Mouse (Mus musculus): ENCODE measurements around the gene Lsm12. TPM values are rescaled to one million over a fixed set of nuclear protein-coding genes. Genes with fewer than 3 reads are reported as not detected.

Lsm12 gene
- total RNA-seq (2021): 100 to 1,000 TPM; 102 to 105 TPM
- long read RNA-seq, experiment 1, transcript Lsm12-201 (5 exons, 2,256 nt): major isoform, 15 of 15 reads
- long read RNA-seq, experiment 1, partial matches to known transcripts: 0 of 15 reads
- long read RNA-seq, experiment 1, other reads (novel, unspliced or antisense): 0 of 15 reads
- long read RNA-seq, experiment 2, transcript Lsm12-201 (5 exons, 2,256 nt): major isoform, 7 of 9 reads
- long read RNA-seq, experiment 2, partial matches to known transcripts: 1 of 9 reads
- long read RNA-seq, experiment 2, other reads (novel, unspliced or antisense): 1 of 9 reads

DNA sequence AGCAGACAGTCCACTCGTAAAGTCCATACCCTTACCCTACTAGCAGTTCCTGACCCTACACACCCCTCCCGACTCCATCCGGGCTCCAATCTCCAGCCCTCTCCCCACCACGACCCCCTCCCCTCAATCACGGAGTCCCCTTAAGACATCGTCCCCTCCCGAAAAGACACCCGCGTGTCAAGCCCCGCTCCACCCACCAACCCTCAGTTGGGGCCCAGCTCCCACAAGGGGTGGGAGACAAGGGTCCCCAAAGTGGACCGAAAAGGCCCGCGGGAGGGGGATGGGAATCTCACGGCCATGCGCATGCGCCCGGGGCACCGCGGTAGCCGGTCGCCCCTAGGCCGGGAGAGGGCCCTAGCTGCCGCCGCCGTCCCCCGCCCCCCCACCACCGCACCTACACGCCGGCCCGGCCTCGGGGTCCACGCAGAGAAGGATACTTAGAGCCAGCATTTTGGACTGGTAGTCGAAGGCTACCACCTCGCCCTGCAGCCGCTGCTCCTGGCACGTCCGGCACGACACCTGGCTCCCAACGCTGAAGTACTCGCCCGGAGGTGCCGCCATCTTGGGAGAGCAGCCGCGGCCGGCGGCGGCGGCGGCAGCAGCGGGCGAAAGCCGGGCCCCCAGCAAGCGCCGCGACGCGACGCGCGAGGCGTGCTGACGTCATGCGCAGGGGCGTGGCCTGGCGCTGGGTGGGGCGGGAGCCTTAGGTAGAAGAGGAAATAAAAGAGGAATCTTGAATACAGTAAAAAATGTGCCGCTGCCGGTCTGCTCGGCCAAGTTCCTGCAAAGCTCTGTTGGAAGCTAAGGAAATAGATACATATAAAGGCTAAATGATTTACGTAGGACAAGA is at the start of gene Lsm12:
Gene Lsm12, minus strand, starts transcription at position 651 of the 850 bp plus-strand sequence.
- DNase-seq (ENCODE audit: low spot score): peak; percentile 96

DNA sequence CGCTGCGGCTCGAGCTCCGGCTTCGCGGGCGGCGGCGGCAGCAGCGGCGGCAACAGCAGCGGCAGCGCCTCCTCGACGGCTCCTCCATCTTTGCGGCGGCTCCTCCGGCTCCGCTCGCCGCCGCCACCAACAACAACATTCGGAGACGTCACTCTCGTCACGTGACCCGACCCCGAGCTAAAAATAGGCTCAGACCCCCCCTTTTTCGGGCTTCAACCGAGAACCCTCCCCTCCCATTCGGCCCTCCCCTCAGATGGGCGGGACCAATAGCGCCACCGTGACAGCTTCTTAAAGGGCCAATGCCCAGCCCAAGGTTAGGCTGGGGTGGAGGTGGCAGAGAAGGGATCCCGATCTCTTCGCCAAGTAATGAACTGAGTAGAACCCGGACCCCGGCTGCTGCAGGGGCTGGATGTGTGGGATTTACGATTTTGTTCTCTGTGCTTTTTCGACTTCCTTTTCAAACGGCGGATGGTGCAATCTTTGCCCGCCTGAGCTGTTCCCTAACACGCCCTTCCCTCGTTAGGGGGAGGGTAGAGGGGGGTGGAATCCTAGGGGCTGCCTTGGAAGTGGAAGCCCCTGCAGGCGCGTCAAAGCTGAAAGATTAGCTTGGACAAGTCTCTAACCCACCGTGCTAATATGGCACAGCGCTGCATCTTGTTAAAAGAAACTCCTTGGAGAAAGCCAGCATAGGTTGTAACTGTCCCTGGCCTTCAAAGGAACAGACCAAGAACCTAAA is 45.1 kb upstream of the Lsm12 start, which contains the start of gene Hdac5:
Gene Hdac5, minus strand, starts transcription at position 161 of the 736 bp plus-strand sequence.
- peak; percentile 100 for DNase-seq (ENCODE audit: low spot score)

DNA sequence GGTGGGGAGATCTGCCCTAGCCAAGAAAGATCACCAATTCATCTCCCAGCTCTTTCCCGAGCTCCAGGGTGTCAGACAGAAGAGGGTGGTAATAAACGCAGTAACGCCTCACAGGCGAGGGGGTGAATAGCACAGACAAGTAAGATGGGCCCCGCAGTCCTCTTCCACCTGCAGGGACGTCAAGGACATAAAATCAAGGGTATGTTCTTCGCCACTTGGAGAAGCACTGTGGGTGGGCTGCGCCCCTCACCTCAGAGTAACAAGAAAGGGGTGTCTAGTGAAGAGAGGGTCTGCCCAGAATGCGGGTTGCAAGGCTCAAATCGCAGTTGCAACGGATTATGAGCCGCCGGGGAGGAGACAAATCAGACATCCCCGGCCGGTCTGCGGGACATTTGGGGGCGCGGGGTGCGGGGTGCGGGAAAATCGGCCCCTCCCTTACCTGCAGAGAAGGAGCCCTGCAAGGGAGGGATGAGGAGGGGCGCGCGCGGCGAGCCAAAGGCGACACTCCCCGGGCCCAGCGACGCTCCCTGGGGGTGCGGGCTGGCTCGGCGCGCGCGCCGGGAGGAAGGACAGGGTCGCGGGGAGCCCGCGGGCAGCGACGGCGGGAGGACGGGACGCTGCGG is 44.3 kb upstream of the Lsm12 start:
- DNase-seq (ENCODE audit: low spot score): no peak

DNA sequence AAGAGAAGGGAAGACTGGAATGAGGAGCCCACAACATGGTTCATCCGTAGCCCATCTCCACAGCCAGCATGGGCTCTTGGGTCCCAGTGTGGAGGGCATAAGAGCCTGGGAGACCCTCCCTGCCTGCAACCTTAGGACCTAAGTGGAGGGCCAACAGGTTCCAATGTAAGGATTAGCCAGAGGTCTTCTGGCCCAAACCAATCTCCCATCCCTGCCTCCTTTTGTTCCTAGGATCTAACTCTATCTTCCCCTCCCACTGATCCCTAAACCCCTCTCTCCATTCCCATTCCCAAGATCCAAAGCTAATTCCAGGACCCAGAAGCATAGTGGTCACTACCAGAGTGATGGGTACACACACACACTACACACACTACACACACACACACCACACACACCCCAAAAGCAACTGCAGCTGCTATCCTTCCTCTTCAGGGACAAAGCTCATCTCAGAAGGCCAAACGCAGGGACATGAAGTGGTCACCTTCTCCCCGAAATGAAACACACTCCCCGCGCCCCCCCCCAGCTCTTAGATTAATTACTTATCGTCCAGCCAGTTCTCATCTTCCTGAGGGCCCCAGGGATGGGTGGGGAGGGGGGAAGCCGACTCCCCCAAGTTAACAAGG is 43.7 kb upstream of the Lsm12 start:
- no peak for DNase-seq (ENCODE audit: low spot score)

DNA sequence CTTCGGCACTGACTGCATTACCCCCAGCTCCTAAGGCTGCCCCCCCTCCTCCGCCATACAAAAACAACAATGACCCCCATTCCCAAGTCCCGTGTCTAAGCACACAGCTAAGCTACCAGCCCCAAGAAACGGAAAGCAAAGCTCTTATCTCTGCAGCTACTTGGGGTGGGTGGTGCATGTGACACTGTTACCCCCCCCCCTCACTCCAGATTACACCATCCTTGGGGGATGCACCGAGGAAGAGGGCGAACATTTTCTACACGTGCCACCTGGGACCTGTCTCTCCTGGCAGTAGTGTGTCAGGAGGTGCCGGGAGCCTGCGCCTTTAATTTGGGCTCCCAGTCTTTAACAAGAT is 43.1 kb upstream of the Lsm12 start:
- no peak for DNase-seq (ENCODE audit: low spot score)

DNA sequence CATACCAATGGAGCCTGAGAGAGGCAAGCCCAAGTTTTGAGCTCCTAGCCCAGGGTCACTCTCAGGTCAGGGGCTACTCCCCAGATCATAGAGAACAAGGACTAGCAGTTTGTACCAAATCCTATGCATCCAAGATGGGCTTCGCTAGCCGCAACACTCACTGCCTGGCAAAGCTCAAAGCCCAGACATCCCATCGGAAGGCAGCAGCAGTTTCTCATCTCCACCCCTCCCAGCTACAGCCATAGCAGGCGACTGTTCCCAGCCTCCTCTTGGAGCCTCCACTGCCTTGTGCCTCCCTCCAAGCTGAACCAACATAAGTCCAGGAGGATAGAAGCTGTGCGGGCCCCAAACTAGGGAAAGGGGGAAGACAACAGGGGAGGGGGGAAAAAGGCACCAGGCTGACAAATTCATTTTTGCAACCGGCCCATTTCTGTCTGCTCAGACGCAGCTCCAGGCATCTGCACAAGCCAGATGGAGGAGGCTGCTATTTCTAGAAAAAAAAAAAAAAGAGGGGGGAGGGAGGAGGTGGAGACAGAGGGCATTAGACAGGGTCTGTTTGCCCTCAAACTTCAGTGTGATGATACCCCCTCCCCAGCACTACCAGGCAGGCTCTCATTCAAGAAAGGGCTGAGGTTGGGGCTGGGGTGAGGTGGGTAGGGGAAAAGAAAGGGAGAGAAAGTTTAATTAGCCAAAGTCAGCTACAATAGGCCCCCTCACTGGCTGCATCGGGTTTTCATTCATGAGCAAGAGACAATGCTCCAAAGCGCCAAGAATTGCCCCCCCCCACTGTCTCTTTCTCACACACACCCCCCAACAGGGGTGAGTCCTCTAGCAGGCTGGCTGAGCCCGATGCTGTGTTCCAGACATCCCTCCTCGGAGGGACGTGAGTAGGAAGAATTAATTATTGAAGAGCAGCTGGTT is 42.4 kb upstream of the Lsm12 start:
- DNase-seq (ENCODE audit: low spot score): no peak

DNA sequence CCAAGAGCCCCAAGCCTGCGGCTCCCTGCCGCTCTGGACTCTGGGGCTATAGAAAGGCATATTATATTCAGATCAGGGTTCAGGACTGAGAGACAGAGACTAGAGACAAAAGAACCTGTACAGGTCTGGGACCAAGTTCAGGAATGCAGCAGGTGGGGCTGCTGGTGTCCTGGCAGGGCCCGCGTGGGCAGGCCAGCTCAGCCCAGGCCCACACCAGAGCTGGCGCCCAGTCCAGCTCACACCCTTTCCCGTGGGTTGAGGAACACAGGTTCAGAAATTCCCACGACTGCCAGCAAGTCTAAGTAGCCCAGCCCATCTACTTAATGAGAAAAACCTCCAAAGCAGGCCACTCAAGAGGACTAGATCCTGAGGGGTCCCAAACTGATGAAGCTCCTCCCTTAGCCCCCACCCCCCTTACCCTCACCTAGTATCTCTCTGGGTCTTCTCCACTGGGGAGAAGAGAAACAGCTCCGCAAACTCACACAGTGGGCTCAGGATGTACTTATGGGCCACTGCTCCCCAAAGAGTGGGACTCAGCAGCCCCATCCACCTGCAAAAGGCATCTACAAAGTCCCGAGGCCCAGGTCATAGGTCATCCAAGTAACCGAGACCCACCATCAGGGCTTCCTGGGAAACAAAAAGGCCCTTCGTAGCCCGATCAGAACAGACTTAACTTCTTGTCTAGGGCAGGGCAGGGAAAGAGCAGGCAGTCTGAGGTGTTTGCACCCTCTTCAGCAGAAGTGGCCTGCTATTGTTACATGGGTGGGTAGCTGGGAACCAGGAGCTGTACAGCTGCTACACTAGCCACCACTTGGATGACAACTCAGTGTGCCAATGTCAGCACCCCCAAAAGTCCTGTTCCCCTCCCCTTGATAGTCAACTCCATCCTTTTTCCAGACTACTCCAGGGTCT is 41.2 kb upstream of the Lsm12 start:
- no peak for DNase-seq (ENCODE audit: low spot score)

- DNase-seq (ENCODE audit: low spot score): no peak
These were observed 40.1 kb upstream of the Lsm12 start for GRCm38 (mm10) chr11:102225221-102225620.

GRCm38 (mm10) chr11:102224686-102225085 is 39.6 kb upstream of the Lsm12 start:
- no peak for DNase-seq (ENCODE audit: low spot score)

GRCm38 (mm10) chr11:102223166-102223565 is 38.1 kb upstream of the Lsm12 start:
- no peak for DNase-seq (ENCODE audit: low spot score)

DNA sequence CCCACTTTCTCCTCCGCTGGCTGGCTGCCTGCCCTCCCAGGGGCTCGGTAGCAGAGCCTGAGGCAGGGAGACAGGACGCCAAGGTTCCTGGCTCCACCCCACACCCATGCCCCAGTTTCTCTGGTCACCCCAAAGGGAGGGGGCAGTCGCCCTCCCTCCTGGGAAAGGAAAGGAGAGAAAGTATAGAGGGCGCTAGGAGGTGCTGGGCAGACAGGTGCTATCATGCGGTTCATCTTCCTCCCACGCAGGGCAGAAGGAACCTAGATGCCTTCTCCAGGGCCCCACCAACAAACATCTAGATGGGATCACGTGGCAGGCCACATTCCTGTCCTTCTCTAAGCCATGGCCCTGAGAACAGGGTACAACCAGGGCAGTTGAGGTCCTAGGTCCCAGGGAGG is 36.9 kb upstream of the Lsm12 start:
- DNase-seq (ENCODE audit: low spot score): no peak

- DNase-seq (ENCODE audit: low spot score): no peak
These were observed 36.3 kb upstream of the Lsm12 start for GRCm38 (mm10) chr11:102221243-102221953.

DNA sequence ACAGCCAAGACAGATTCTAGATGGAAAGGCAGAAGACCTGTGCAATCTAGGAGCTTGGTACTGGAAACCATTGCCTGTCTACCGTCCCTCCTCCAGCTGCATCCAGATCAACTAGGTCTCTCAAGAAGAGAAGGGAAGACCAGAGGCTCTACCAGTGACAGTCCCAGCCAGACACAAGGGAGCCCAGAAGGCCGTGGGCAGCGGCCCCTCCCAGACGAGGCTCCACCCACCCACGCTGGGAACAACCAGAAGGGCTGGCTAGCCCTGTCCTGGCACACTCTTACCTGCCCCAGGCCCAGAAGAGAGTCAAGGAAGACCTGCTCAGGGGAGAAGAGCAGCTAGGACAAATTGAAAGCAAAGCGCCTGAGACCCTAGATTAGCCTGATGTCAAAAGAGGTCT is 35.4 kb upstream of the Lsm12 start:
- DNase-seq (ENCODE audit: low spot score): no peak

DNA sequence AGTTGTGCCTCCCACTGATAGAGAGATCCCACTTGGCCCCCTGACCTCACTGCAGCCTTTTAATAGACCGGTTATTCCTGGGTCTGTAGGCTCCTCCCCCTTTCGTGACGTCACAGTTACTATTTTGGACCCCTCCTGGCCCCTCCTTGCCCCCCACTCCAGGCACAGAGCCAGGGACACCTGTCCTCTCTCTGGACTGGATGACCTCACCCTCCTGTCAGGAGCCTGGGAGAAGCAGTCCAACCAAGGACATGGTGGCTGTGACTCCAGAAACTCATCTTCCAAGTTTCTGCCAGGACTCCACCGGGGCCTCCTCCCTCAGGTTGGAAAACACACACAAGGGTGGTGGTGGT is 34.9 kb upstream of the Lsm12 start:
- peak; percentile 95 for DNase-seq (ENCODE audit: low spot score)

- no peak for DNase-seq (ENCODE audit: low spot score)
These were observed 34.3 kb upstream of the Lsm12 start for GRCm38 (mm10) chr11:102219247-102219993.

DNA sequence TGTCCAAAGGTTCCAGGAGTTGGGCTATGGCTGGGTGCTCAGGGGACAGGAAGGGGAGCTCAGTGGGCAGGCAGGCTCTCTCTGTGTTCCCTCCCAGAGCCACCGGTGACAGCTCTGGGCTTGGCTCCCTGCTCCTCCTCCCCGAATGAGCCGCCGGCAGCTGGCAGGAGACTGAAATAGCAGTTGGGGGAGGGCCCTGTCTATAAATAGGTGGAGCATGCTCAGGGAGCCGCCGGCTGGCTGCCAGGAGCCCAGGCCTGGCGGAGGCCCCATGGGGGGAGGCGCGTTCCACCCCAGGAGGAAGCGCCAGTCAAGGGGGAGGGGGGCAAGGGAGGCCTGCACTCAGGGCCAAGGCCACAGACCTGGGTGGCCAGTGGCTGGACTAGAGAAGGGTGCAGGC is 33.7 kb upstream of the Lsm12 start:
- peak; percentile 98 for DNase-seq (ENCODE audit: low spot score)

- DNase-seq (ENCODE audit: low spot score): no peak
These were observed 32.9 kb upstream of the Lsm12 start for GRCm38 (mm10) chr11:102217876-102218430.
